Mouse (Mus musculus) kidney, embryonic 16.5 days (tissue): ENCODE results near the gene Rb1. TPM values are rescaled to one million over a fixed set of nuclear protein-coding genes. Genes with fewer than 3 reads are reported as not detected.

Experiments
- ATAC-seq: fragments of 200-750 bp; cut with Nextera tagmentation; 2 replicates; pipeline ENCODE4 v1.8.0; 2017; ENCODE audit warnings: moderate TSS enrichment; ENCODE audit not compliant: low FRiP score, low TSS enrichment
- H3K27ac ChIP-seq: fragments of 300-500 bp; sonication (generic); 2 replicates; pipeline ENCODE4 v1.5.1; 2014; ENCODE audit warnings: low read length
- H3K27me3 ChIP-seq: fragments of 300-500 bp; sonication (generic); 2 replicates; pipeline ENCODE4 v1.6.1; 2014; ENCODE audit warnings: low read length, control low read depth, mixed read lengths; ENCODE audit not compliant: insufficient read depth
- H3K36me3 ChIP-seq: fragments of 300-500 bp; sonication (generic); 2 replicates; pipeline ENCODE4 v1.6.1; 2014; ENCODE audit warnings: low read length, control low read depth, mixed read lengths; ENCODE audit not compliant: insufficient read depth
- H3K4me1 ChIP-seq: fragments of 300-500 bp; sonication (generic); 2 replicates; pipeline ENCODE4 v1.6.1; 2014; ENCODE audit warnings: low read length, control low read depth, mixed read lengths; ENCODE audit not compliant: insufficient read depth
- H3K4me2 ChIP-seq: fragments of 300-500 bp; sonication (generic); replicated peaks from 2 replicates; pipeline ENCODE4 v1.6.1; 2014; ENCODE audit warnings: low read depth, low read length
- H3K4me3 ChIP-seq: fragments of 300-500 bp; sonication (generic); 2 replicates; pipeline ENCODE4 v1.5.1; 2014; ENCODE audit warnings: mild to moderate bottlenecking, low read length
- H3K9ac ChIP-seq: fragments of 300-500 bp; sonication (generic); replicated peaks from 2 replicates; pipeline ENCODE4 v1.6.1; 2014; ENCODE audit warnings: low read length
- H3K9me3 ChIP-seq: fragments of 300-500 bp; sonication (generic); 2 replicates; pipeline ENCODE4 v1.6.1; 2016; ENCODE audit warnings: low read length, control low read depth
- WGBS: fragments of 180-500 bp; shearing (Covaris S2); extraction: QIAGEN DNeasy Blood & Tissue Kit; methylation state at CpG from one replicate; pipeline ENCODE4 v1.1.7; 2014; 5-methylcytosine and 5-hydroxymethylcytosine counted together
- polyA plus RNA-seq: library from polyadenylated mRNA; unstranded; fragments of >200 nt; fragmentation: Nextera tagmentation; extraction: Ambion mirVana; gene quantifications from 2 replicates; pipeline ENCODE4 v1.2.1, GENCODE M21; 2015

Gene Rb1
- polyA plus RNA-seq, 1 experiment from 2014 or later: 28.1 TPM

- H3K4me2 ChIP-seq: no peak overlapping the region
- peaks cover 25% of the 10 kb centered on the region for H3K4me1 ChIP-seq
- H3K27me3 ChIP-seq: no peaks in the 10 kb centered on the region
- H3K9ac ChIP-seq: no peak overlapping the region
- WGBS: 71% methylated on average over 3 of the region's 3 CpGs
- H3K27ac ChIP-seq: no peak overlapping the region
- no peak for ATAC-seq
- H3K36me3 ChIP-seq: peaks cover 7% of the 10 kb centered on the region; the same call in 1 of the 2 replicates
- peaks cover 5% of the 10 kb centered on the region; the same call in 1 of the 2 replicates for H3K9me3 ChIP-seq
- no peak overlapping the region for H3K4me3 ChIP-seq
Measured at GRCm38 (mm10) chr14:73146721-73147120, 178.9 kb downstream of the Rb1 start.

- Histone ChIP-seq H3K27me3 (no peaks in the 10 kb centered on the region), H3K4me2 (no peak overlapping the region), H3K9me3 (peaks cover 5% of the 10 kb centered on the region; the same call in 1 of the 2 replicates), H3K4me3 (no peak overlapping the region), H3K27ac (no peak overlapping the region), H3K4me1 (peaks cover 25% of the 10 kb centered on the region), H3K9ac (no peak overlapping the region), H3K36me3 (peaks cover 7% of the 10 kb centered on the region; the same call in 1 of the 2 replicates)
- no peak for ATAC-seq
- WGBS: 81% methylated on average over 4 of the region's 4 CpGs
Measured at GRCm38 (mm10) chr14:73145531-73145930, 180.1 kb downstream of the Rb1 start.

DNA sequence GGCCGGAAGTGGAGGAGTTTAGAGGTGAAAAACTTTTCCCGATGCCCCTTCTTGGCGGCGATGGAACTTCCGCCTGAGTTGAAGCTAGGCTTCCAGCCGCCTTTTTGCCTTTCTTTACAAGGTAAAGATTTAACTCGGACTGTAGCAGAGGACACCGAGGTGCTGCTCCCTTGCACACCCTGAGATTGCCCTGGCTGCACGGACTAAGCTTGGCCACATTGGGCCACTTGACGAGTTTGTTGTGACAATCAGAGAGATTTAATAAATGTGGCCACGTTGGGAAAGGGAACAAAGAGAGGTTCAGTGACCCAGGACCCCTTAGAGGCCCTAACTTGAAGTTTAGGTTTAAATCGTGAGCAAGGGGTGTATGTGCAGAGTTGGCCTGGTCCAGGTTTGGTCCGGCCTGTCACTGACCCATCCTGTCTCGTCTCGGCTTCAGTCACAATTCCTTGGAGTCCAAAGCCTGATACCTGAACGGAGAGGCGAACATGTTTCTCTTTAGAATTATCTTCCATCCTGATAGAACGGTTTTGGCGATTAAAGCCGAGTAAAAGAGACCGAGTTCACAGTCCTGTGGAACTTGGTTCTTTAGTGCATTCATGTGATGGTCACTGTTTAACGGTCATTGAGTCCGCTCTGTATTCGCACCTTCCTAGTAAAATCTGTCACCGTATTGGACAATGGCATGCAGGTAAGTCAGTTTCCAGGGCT is 181.8 kb downstream of the Rb1 start:
- no peaks in the 10 kb centered on the region for H3K27me3 ChIP-seq
- H3K4me3 ChIP-seq: peak overlapping the region; percentile 73
- 31% methylated on average over 25 of the region's 25 CpGs for WGBS
- H3K9me3 ChIP-seq: peaks cover 5% of the 10 kb centered on the region; the same call in 1 of the 2 replicates
- peak overlapping the region; percentile 76 for H3K4me2 ChIP-seq
- H3K27ac ChIP-seq: peak overlapping the region; percentile 99
- peaks cover 7% of the 10 kb centered on the region; the same call in 1 of the 2 replicates for H3K36me3 ChIP-seq
- peaks cover 25% of the 10 kb centered on the region for H3K4me1 ChIP-seq
- peak; percentile 29 for ATAC-seq
- H3K9ac ChIP-seq: peak overlapping the region; percentile 89

DNA sequence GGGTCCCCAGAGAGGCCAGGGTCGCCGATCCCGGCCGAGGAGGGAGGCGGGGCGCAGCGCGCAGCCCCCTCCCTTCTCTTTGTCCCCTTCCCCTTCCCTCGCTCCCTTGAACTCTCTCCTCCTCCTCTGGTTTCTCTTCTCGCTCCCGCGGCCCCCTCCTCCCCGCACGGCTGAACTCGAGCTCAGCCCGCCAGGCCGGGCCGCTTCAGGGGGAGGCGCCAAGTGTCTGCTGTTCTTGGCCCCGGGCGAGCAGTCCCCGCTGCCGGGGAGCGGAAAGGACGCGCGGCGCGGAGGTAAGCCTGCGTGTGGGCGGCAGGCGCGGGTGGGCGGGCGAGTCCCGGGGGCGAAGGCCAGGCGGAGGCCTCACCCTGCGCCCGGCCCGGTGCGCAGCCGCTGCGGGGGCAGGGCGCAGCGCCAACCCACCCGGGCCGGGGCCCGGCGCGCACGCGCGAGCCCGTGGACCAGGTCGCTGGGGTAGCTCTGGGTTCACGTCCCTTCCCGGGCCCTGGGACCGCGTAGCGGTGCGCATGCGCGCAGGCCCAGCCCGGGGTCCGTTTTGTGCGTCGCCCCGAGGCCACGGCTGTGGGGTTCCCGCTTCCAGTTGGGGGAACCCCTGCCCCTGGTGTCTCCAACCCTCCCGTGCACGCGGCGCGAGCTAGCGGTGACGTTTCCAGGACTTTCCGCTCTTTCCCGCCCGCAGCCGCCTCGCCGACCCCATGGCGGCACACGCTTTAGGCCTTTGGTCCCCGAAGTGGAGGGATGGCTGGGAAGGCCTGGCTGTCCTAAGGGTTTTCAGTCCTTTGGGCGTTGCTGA is 182.5 kb downstream of the Rb1 start:
- peak overlapping the region; percentile 99 for H3K27ac ChIP-seq
- ATAC-seq: peak; percentile 94

GRCm38 (mm10) chr14:73142421-73142895 is 183.2 kb downstream of the Rb1 start:
- WGBS: under 1% methylated on average over 11 of the region's 11 CpGs
- ATAC-seq: no peak; the same call in 1 of the 2 replicates
- Histone ChIP-seq H3K9ac (peak overlapping the region; percentile 89), H3K4me2 (peak overlapping the region; percentile 76), H3K9me3 (peaks cover 5% of the 10 kb centered on the region; the same call in 1 of the 2 replicates), H3K27me3 (no peaks in the 10 kb centered on the region), H3K4me1 (peaks cover 25% of the 10 kb centered on the region), H3K36me3 (peaks cover 7% of the 10 kb centered on the region; the same call in 1 of the 2 replicates), H3K27ac (peak overlapping the region; percentile 99), H3K4me3 (peak overlapping the region; percentile 73)

More for the DNA sequence above, 182.5 kb downstream of the Rb1 start:
- Histone ChIP-seq H3K9ac (peak overlapping the region; percentile 89), H3K36me3 (peaks cover 7% of the 10 kb centered on the region; the same call in 1 of the 2 replicates), H3K27me3 (no peaks in the 10 kb centered on the region), H3K9me3 (peaks cover 5% of the 10 kb centered on the region; the same call in 1 of the 2 replicates), H3K4me1 (peaks cover 25% of the 10 kb centered on the region), H3K4me2 (peak overlapping the region; percentile 76), H3K4me3 (peak overlapping the region; percentile 73)
- under 1% methylated on average over 78 of the region's 88 CpGs for WGBS

GRCm38 (mm10) chr14:73141800-73142199 is 183.8 kb downstream of the Rb1 start:
- H3K4me1 ChIP-seq: peaks cover 25% of the 10 kb centered on the region
- WGBS: 85% methylated on average over 3 of the region's 3 CpGs
- H3K9me3 ChIP-seq: peaks cover 5% of the 10 kb centered on the region; the same call in 1 of the 2 replicates
- peak overlapping the region; percentile 76; the same call in 1 of the 2 replicates for H3K4me2 ChIP-seq
- H3K27ac ChIP-seq: peak overlapping the region; percentile 99
- no peak overlapping the region for H3K9ac ChIP-seq
- H3K27me3 ChIP-seq: no peaks in the 10 kb centered on the region
- peaks cover 7% of the 10 kb centered on the region; the same call in 1 of the 2 replicates for H3K36me3 ChIP-seq
- no peak for ATAC-seq
- no peak overlapping the region for H3K4me3 ChIP-seq

GRCm38 (mm10) chr14:73139866-73140265 is 185.8 kb downstream of the Rb1 start:
- H3K9ac ChIP-seq: no peak overlapping the region
- ATAC-seq: no peak
- H3K4me1 ChIP-seq: peaks cover 18% of the 10 kb centered on the region
- H3K27me3 ChIP-seq: no peaks in the 10 kb centered on the region
- H3K4me2 ChIP-seq: no peak overlapping the region
- no peak overlapping the region for H3K4me3 ChIP-seq
- no peaks in the 10 kb centered on the region for H3K9me3 ChIP-seq
- WGBS: 46% methylated on average over 5 of the region's 5 CpGs
- H3K36me3 ChIP-seq: no peaks in the 10 kb centered on the region
- no peak overlapping the region for H3K27ac ChIP-seq

- 95% methylated on average over 7 of the region's 7 CpGs for WGBS
- no peaks in the 10 kb centered on the region for H3K9me3 ChIP-seq
- no peak for ATAC-seq
Measured at GRCm38 (mm10) chr14:73138483-73138882, 187.1 kb downstream of the Rb1 start.

GRCm38 (mm10) chr14:73137234-73137633 is 188.4 kb downstream of the Rb1 start:
- Histone ChIP-seq H3K36me3 (no peaks in the 10 kb centered on the region), H3K27me3 (no peaks in the 10 kb centered on the region), H3K9me3 (no peaks in the 10 kb centered on the region), H3K27ac (no peak overlapping the region), H3K4me3 (no peak overlapping the region), H3K4me2 (no peak overlapping the region), H3K9ac (no peak overlapping the region), H3K4me1 (peaks cover 6% of the 10 kb centered on the region)
- 74% methylated on average over 5 of the region's 5 CpGs for WGBS
- no peak for ATAC-seq

More at GRCm38 (mm10) chr14:73138483-73138882, 187.1 kb downstream of the Rb1 start:
- no peaks in the 10 kb centered on the region for H3K36me3 ChIP-seq
- no peaks in the 10 kb centered on the region for H3K27me3 ChIP-seq
- peaks cover 6% of the 10 kb centered on the region for H3K4me1 ChIP-seq
- H3K9ac ChIP-seq: no peak overlapping the region
- no peak overlapping the region for H3K27ac ChIP-seq
- no peak overlapping the region for H3K4me3 ChIP-seq
- H3K4me2 ChIP-seq: no peak overlapping the region
